9 mouse cellular contexts compared by ENCODE assay signal in genomic region chr7:46099682-46100081, GRCm38 (mm10). TPM values are rescaled to one million over a fixed set of nuclear protein-coding genes. Genes with fewer than 3 reads are reported as not detected.
A peak's percentile ranks its signal among the peaks of the same experiment; 100 is the strongest.
DNase-seq lines count a peak whose midpoint lies in the region; ATAC-seq and TF ChIP-seq lines count a peak whose summit lies in the region.
"Had no signal": no experiment of that assay in that cellular context is flagged by ENCODE, and none has a peak within 500 bp of the region (broad histone marks: within the 10 kb centered on the region; RNA-seq: fewer than 3 reads in every experiment).

No protein-coding gene starts in this region.

- no peaks in the 10 kb centered on the region for H3K4me1 ChIP-seq in intestine, embryonic 15.5 days (replicated peaks)
- H3K4me1 ChIP-seq in intestine, postnatal 0 days (replicated peaks; ENCODE audit: control insufficient read depth, insufficient read depth, low read length), result no peaks in the 10 kb centered on the region
- no peaks in the 10 kb centered on the region; the same call in 1 of the 2 replicates for H3K4me1 ChIP-seq in embryonic facial prominence, embryonic 11.5 days (ENCODE audit: control insufficient read depth, insufficient read depth, low read length)
- H3K4me1 ChIP-seq in hindbrain, embryonic 12.5 days, result peaks cover 8% of the 10 kb centered on the region; the same call in 1 of the 2 replicates
- H3K4me1 ChIP-seq in neural tube, embryonic 14.5 days (ENCODE audit: control insufficient read depth, insufficient read depth, low read length), result peaks cover 6% of the 10 kb centered on the region; the same call in 1 of the 2 replicates

- no peaks in the 10 kb centered on the region for H3K9me3 ChIP-seq in intestine, embryonic 15.5 days
- no peaks in the 10 kb centered on the region for H3K9me3 ChIP-seq in intestine, postnatal 0 days (ENCODE audit: control insufficient read depth)
- H3K9me3 ChIP-seq in embryonic facial prominence, embryonic 11.5 days (replicated peaks; ENCODE audit: control insufficient read depth, low read length), result no peaks in the 10 kb centered on the region
- no peaks in the 10 kb centered on the region for H3K9me3 ChIP-seq in hindbrain, embryonic 12.5 days (replicated peaks)
- no peaks in the 10 kb centered on the region for H3K9me3 ChIP-seq in neural tube, embryonic 14.5 days (ENCODE audit: control insufficient read depth, low read length)

- peak overlapping the region; percentile 91; the same call in 1 of the 2 replicates for H3K4me2 ChIP-seq in intestine, embryonic 15.5 days (replicated peaks)
- no peak overlapping the region; the same call in 1 of the 2 replicates for H3K4me2 ChIP-seq in intestine, postnatal 0 days (replicated peaks; ENCODE audit: low read depth)
- H3K4me2 ChIP-seq in embryonic facial prominence, embryonic 11.5 days (ENCODE audit: low read depth, low read length), result no peak overlapping the region
- H3K4me2 ChIP-seq in hindbrain, embryonic 12.5 days (replicated peaks), result peak overlapping the region; percentile 70
- H3K4me2 ChIP-seq in neural tube, embryonic 14.5 days (ENCODE audit: low read depth, low read length), result peak overlapping the region; percentile 83

- TF ChIP-seq CTCF in intestine, postnatal 0 days (IDR thresholded peaks at IDR 0.05; ENCODE audit: low read depth), result no peak

- no peak overlapping the region for H3K9ac ChIP-seq in intestine, embryonic 15.5 days
- H3K9ac ChIP-seq in intestine, postnatal 0 days (ENCODE audit: low read depth, low read length), result no peak overlapping the region
- no peak overlapping the region for H3K9ac ChIP-seq in embryonic facial prominence, embryonic 11.5 days (replicated peaks; ENCODE audit: low read length)
- H3K9ac ChIP-seq in hindbrain, embryonic 12.5 days, result no peak overlapping the region
- peak overlapping the region; percentile 66 for H3K9ac ChIP-seq in neural tube, embryonic 14.5 days (replicated peaks; ENCODE audit: low read depth, low read length)

- no peak for ATAC-seq in intestine, embryonic 15.5 days
- ATAC-seq in intestine, postnatal 0 days, result no peak
- peak; percentile 39; the same call in 1 of the 2 replicates for ATAC-seq in embryonic facial prominence, embryonic 11.5 days (replicated peaks; ENCODE audit: insufficient number of reproducible peaks, low FRiP score, low TSS enrichment, low read depth)
- ATAC-seq in hindbrain, embryonic 12.5 days (ENCODE audit: low FRiP score), result no peak
- ATAC-seq in neural tube, embryonic 14.5 days (ENCODE audit: low read depth), result no peak

- WGBS in intestine, embryonic 15.5 days, result 81% methylated on average over 13 of the region's 13 CpGs
- WGBS in intestine, postnatal 0 days, result 89% methylated on average over 13 of the region's 13 CpGs
- WGBS in embryonic facial prominence, embryonic 11.5 days, result 83% methylated on average over 13 of the region's 13 CpGs
- WGBS in hindbrain, embryonic 12.5 days, result 85% methylated on average over 13 of the region's 13 CpGs
- 85% methylated on average over 13 of the region's 13 CpGs for WGBS in neural tube, embryonic 14.5 days

- peak overlapping the region; percentile 53; the same call in 1 of the 2 replicates for H3K4me3 ChIP-seq in intestine, embryonic 15.5 days (replicated peaks)
- no peak overlapping the region for H3K4me3 ChIP-seq in intestine, postnatal 0 days (ENCODE audit: low read depth, low read length)
- no peak overlapping the region for H3K4me3 ChIP-seq in embryonic facial prominence, embryonic 11.5 days (ENCODE audit: low read depth, low read length)
- H3K4me3 ChIP-seq in hindbrain, embryonic 12.5 days, result peak overlapping the region; percentile 56; the same call in 1 of the 2 replicates
- H3K4me3 ChIP-seq in neural tube, embryonic 14.5 days (ENCODE audit: low read depth, low read length), result peak overlapping the region; percentile 48

- H3K27me3 ChIP-seq in intestine, embryonic 15.5 days (replicated peaks), result peaks cover 8% of the 10 kb centered on the region
- H3K27me3 ChIP-seq in intestine, postnatal 0 days (replicated peaks; ENCODE audit: control insufficient read depth, insufficient read depth, low read length), result 0 out of 2 replicates have a peak, but pooled peaks cover 7% of the 10 kb centered on the region
- peaks cover 9% of the 10 kb centered on the region for H3K27me3 ChIP-seq in embryonic facial prominence, embryonic 11.5 days (ENCODE audit: control insufficient read depth, insufficient read depth, low read length)
- H3K27me3 ChIP-seq in hindbrain, embryonic 12.5 days, result peaks cover 30% of the 10 kb centered on the region
- no peaks in the 10 kb centered on the region for H3K27me3 ChIP-seq in neural tube, embryonic 14.5 days (ENCODE audit: control insufficient read depth, insufficient read depth, low read length)

- no peaks in the 10 kb centered on the region for H3K36me3 ChIP-seq in intestine, embryonic 15.5 days
- no peaks in the 10 kb centered on the region for H3K36me3 ChIP-seq in intestine, postnatal 0 days (ENCODE audit: control insufficient read depth, insufficient read depth)
- no peaks in the 10 kb centered on the region for H3K36me3 ChIP-seq in embryonic facial prominence, embryonic 11.5 days (replicated peaks; ENCODE audit: control insufficient read depth, insufficient read depth, low read depth, low read length)
- no peaks in the 10 kb centered on the region for H3K36me3 ChIP-seq in hindbrain, embryonic 12.5 days
- H3K36me3 ChIP-seq in neural tube, embryonic 14.5 days (ENCODE audit: control insufficient read depth, insufficient read depth, low read length), result no peaks in the 10 kb centered on the region

- DNase-seq in embryonic facial prominence, embryonic 11.5 days (ENCODE audit: low spot score), result no peak
- no peak for DNase-seq in right cerebral cortex, postnatal 14 days
- no peak for DNase-seq in kidney, postnatal 14 days
- DNase-seq in thymus, postnatal 10 days (ENCODE audit: low spot score in 2 of 2), result no peak

- no peak overlapping the region for H3K27ac ChIP-seq in intestine, embryonic 15.5 days
- no peak overlapping the region for H3K27ac ChIP-seq in intestine, postnatal 0 days (ENCODE audit: low read depth, low read length)
- no peak overlapping the region for H3K27ac ChIP-seq in embryonic facial prominence, embryonic 11.5 days (replicated peaks; ENCODE audit: low read depth, low read length)
- H3K27ac ChIP-seq in hindbrain, embryonic 12.5 days, result no peak overlapping the region
- H3K27ac ChIP-seq in neural tube, embryonic 14.5 days (ENCODE audit: low read depth, low read length), result no peak overlapping the region

RNA-seq across cellular contexts. Expression of gene Kcnj11, which starts 0.9 kb away (rescaled TPM):
- polyA plus RNA-seq in intestine, embryonic 15.5 days (2015; fragmentation: Nextera tagmentation; extraction: Ambion mirVana), result 0.77 and 0.91 TPM in 2 replicates
- 0.21 and 0.24 TPM in 2 replicates for polyA plus RNA-seq in intestine, postnatal 0 days (2015; fragmentation: Nextera tagmentation; extraction: Ambion mirVana)
- polyA plus RNA-seq in embryonic facial prominence, embryonic 11.5 days (2014; fragmentation: Nextera tagmentation; extraction: Ambion mirVana), result 0.32 TPM in 1 of 2 replicates, not detected in the other
- 0.51 and 0.61 TPM in 2 replicates for polyA plus RNA-seq in hindbrain, embryonic 12.5 days (2016; fragmentation: Nextera tagmentation; extraction: Ambion mirVana)
- 1.4 and 1.7 TPM in 2 replicates for polyA plus RNA-seq in neural tube, embryonic 14.5 days (2014; fragmentation: Nextera tagmentation; extraction: Ambion mirVana)
- polyA plus RNA-seq: liver, adult 2 months had no signal

Comparison
In these comparisons a context has a peak if more than half of its experiments do, and no peak if none do; other contexts are left out.
1. H3K4me2 ChIP-seq: peak in intestine, embryonic 15.5 days (single experiment), hindbrain, embryonic 12.5 days (single experiment) and neural tube, embryonic 14.5 days (single experiment); none in intestine, postnatal 0 days (single experiment) and embryonic facial prominence, embryonic 11.5 days (single experiment).
2. H3K4me3 ChIP-seq: peak in intestine, embryonic 15.5 days (single experiment), hindbrain, embryonic 12.5 days (single experiment) and neural tube, embryonic 14.5 days (single experiment); none in intestine, postnatal 0 days (single experiment) and embryonic facial prominence, embryonic 11.5 days (single experiment).